Mouse (Mus musculus) midbrain, embryonic 13.5 days (tissue): ENCODE measurements around the gene Kbtbd7. TPM values are rescaled to one million over a fixed set of nuclear protein-coding genes. Genes with fewer than 3 reads are reported as not detected.
"Not testable (repeated sequence)": the region's sequence is repeated elsewhere in the genome, so short reads cannot be mapped to it uniquely, and the experiment has no call there.

Experiments
- ATAC-seq: fragments of 200-750 bp; cut with Nextera tagmentation; 2 replicates; pipeline ENCODE4 v1.8.0; 2017; ENCODE audit warnings: mild to moderate bottlenecking, moderate TSS enrichment, moderate library complexity
- H3K27ac ChIP-seq: fragments of 300-500 bp; sonication (generic); 2 replicates; pipeline ENCODE4 v1.5.1; 2015; ENCODE audit warnings: inconsistent platforms, mild to moderate bottlenecking, moderate library complexity
- H3K27me3 ChIP-seq: fragments of 300-500 bp; sonication (generic); 2 replicates; pipeline ENCODE4 v1.6.1; 2015; ENCODE audit warnings: mild to moderate bottlenecking, inconsistent platforms
- H3K36me3 ChIP-seq: fragments of 300-500 bp; sonication (generic); 2 replicates; pipeline ENCODE4 v1.6.1; 2015; ENCODE audit warnings: mild to moderate bottlenecking, inconsistent platforms
- H3K4me1 ChIP-seq: fragments of 300-500 bp; sonication (generic); replicated peaks from 2 replicates; pipeline ENCODE4 v1.6.1; 2015; ENCODE audit warnings: inconsistent platforms
- H3K4me2 ChIP-seq: fragments of 300-500 bp; sonication (generic); replicated peaks from 2 replicates; pipeline ENCODE4 v1.6.1; 2015; ENCODE audit warnings: moderate library complexity, mild to moderate bottlenecking, inconsistent platforms
- H3K4me3 ChIP-seq: fragments of 300-500 bp; sonication (generic); replicated peaks from 2 replicates; pipeline ENCODE4 v1.5.1; 2015; ENCODE audit warnings: mild to moderate bottlenecking, inconsistent platforms
- H3K9ac ChIP-seq: fragments of 300-500 bp; sonication (generic); replicated peaks from 2 replicates; pipeline ENCODE4 v1.6.1; 2015; ENCODE audit warnings: mild to moderate bottlenecking, inconsistent platforms
- H3K9me3 ChIP-seq: fragments of 300-500 bp; sonication (generic); 2 replicates; pipeline ENCODE4 v1.6.1; 2016; ENCODE audit warnings: mild to moderate bottlenecking, inconsistent platforms
- WGBS: fragments of 180-500 bp; shearing (Covaris S2); methylation state at CpG from one replicate; pipeline ENCODE4 v1.1.7; 2015; 5-methylcytosine and 5-hydroxymethylcytosine counted together
- polyA plus RNA-seq: library from polyadenylated mRNA; unstranded; fragments of >200 nt; fragmentation: Nextera tagmentation; extraction: Ambion mirVana; gene quantifications from 2 replicates; pipeline ENCODE4 v1.2.1, GENCODE M21; 2015

The Kbtbd7 gene
- polyA plus RNA-seq, 1 experiment from 2014 or later = 18.1 TPM

- H3K4me2 ChIP-seq = no peak overlapping the region
- peaks cover 30% of the 10 kb centered on the region for H3K36me3 ChIP-seq
- H3K27ac ChIP-seq = no peak overlapping the region
- H3K4me1 ChIP-seq = no peaks in the 10 kb centered on the region
- H3K9me3 ChIP-seq = no peaks in the 10 kb centered on the region
- no peak overlapping the region for H3K9ac ChIP-seq
- 85% methylated on average over 2 of the region's 2 CpGs for WGBS
- H3K27me3 ChIP-seq = no peaks in the 10 kb centered on the region
- H3K4me3 ChIP-seq = no peak overlapping the region
- ATAC-seq = no peak
These were observed 15.6 kb upstream of the Kbtbd7 start for GRCm38 (mm10) chr14:79410662-79411061.

GRCm38 (mm10) chr14:79413121-79413520 is 13.2 kb upstream of the Kbtbd7 start:
- H3K27me3 ChIP-seq = no peaks in the 10 kb centered on the region
- H3K9ac ChIP-seq = no peak overlapping the region
- 71% methylated on average over 6 of the region's 6 CpGs for WGBS
- no peak overlapping the region for H3K4me3 ChIP-seq
- peaks cover 34% of the 10 kb centered on the region for H3K36me3 ChIP-seq
- no peak overlapping the region for H3K27ac ChIP-seq
- H3K9me3 ChIP-seq = no peaks in the 10 kb centered on the region
- no peaks in the 10 kb centered on the region for H3K4me1 ChIP-seq
- no peak for ATAC-seq
- no peak overlapping the region for H3K4me2 ChIP-seq

GRCm38 (mm10) chr14:79420083-79420685 is 6.1 kb upstream of the Kbtbd7 start:
- H3K4me3 ChIP-seq = no peak overlapping the region
- no peak for ATAC-seq

GRCm38 (mm10) chr14:79426730-79427365 is 537 bp downstream of the Kbtbd7 start:
- peak; percentile 76 for ATAC-seq
- WGBS = 33% methylated on average over 10 of the region's 59 CpGs
- not testable (repeated sequence) for H3K4me1 ChIP-seq, H3K27me3 ChIP-seq
- Histone ChIP-seq H3K4me2 (peak overlapping the region; percentile 55), H3K9me3 (peaks cover 11% of the 10 kb centered on the region; the same call in 1 of the 2 replicates), H3K4me3 (peak overlapping the region; percentile 48), H3K36me3 (peaks cover 14% of the 10 kb centered on the region), H3K9ac (peak overlapping the region; percentile 72), H3K27ac (peak overlapping the region; percentile 83)

More at GRCm38 (mm10) chr14:79420083-79420685, 6.1 kb upstream of the Kbtbd7 start:
- no peak overlapping the region for H3K4me2 ChIP-seq
- no peak overlapping the region for H3K27ac ChIP-seq
- 49% methylated on average over 20 of the region's 20 CpGs for WGBS
- no peaks in the 10 kb centered on the region for H3K9me3 ChIP-seq
- no peaks in the 10 kb centered on the region; the same call in 1 of the 2 replicates for H3K4me1 ChIP-seq
- no peak overlapping the region for H3K9ac ChIP-seq
- peaks cover 15% of the 10 kb centered on the region; the same call in 1 of the 2 replicates for H3K36me3 ChIP-seq
- no peaks in the 10 kb centered on the region for H3K27me3 ChIP-seq

- no peak overlapping the region for H3K4me2 ChIP-seq
- no peaks in the 10 kb centered on the region for H3K27me3 ChIP-seq
- WGBS = 94% methylated on average over 1 of the region's 1 CpGs
- H3K9ac ChIP-seq = no peak overlapping the region
- peaks cover 4% of the 10 kb centered on the region; the same call in 1 of the 2 replicates for H3K36me3 ChIP-seq
- no peaks in the 10 kb centered on the region for H3K4me1 ChIP-seq
- H3K4me3 ChIP-seq = no peak overlapping the region
- H3K27ac ChIP-seq = no peak overlapping the region
- no peak for ATAC-seq
- no peaks in the 10 kb centered on the region for H3K9me3 ChIP-seq
These were observed 7.8 kb downstream of the Kbtbd7 start for GRCm38 (mm10) chr14:79434068-79434467.

- Histone ChIP-seq H3K4me2 (no peak overlapping the region), H3K27ac (no peak overlapping the region), H3K27me3 (no peaks in the 10 kb centered on the region), H3K9ac (no peak overlapping the region), H3K36me3 (no peaks in the 10 kb centered on the region), H3K4me3 (no peak overlapping the region), H3K9me3 (peaks cover 6% of the 10 kb centered on the region; the same call in 1 of the 2 replicates), H3K4me1 (peaks cover 15% of the 10 kb centered on the region)
- 80% methylated on average over 2 of the region's 2 CpGs for WGBS
- no peak for ATAC-seq
These were observed 14.3 kb downstream of the Kbtbd7 start for GRCm38 (mm10) chr14:79440655-79441054.

- no peak overlapping the region for H3K9ac ChIP-seq
- no peaks in the 10 kb centered on the region for H3K27me3 ChIP-seq
- no peak overlapping the region for H3K27ac ChIP-seq
- no peak overlapping the region for H3K4me2 ChIP-seq
- ATAC-seq = no peak
- H3K4me1 ChIP-seq = peaks cover 18% of the 10 kb centered on the region
- H3K36me3 ChIP-seq = no peaks in the 10 kb centered on the region
- peaks cover 6% of the 10 kb centered on the region; the same call in 1 of the 2 replicates for H3K9me3 ChIP-seq
- WGBS = 88% methylated on average over 5 of the region's 5 CpGs
- H3K4me3 ChIP-seq = no peak overlapping the region
These were observed 15.1 kb downstream of the Kbtbd7 start for GRCm38 (mm10) chr14:79441441-79441840.

- H3K4me3 ChIP-seq = peak overlapping the region; percentile 33
- 69% methylated on average over 9 of the region's 9 CpGs for WGBS
- no peak overlapping the region for H3K9ac ChIP-seq
- no peaks in the 10 kb centered on the region for H3K36me3 ChIP-seq
- H3K27me3 ChIP-seq = no peaks in the 10 kb centered on the region
- ATAC-seq = peak; percentile 55
- H3K9me3 ChIP-seq = peaks cover 4% of the 10 kb centered on the region; the same call in 1 of the 2 replicates
- H3K4me2 ChIP-seq = peak overlapping the region; percentile 54
- H3K4me1 ChIP-seq = peaks cover 18% of the 10 kb centered on the region
- peak overlapping the region; percentile 80 for H3K27ac ChIP-seq
These were observed 18.3 kb downstream of the Kbtbd7 start for GRCm38 (mm10) chr14:79444601-79445000.

- Histone ChIP-seq H3K27me3 (no peaks in the 10 kb centered on the region), H3K9ac (peak overlapping the region; percentile 51)
- 10% methylated on average over 16 of the region's 16 CpGs for WGBS
These were observed 18.8 kb downstream of the Kbtbd7 start for GRCm38 (mm10) chr14:79445055-79445620.

GRCm38 (mm10) chr14:79451681-79452590 is 25.6 kb downstream of the Kbtbd7 start, which contains the start of gene Kbtbd6:
Kbtbd6 (plus strand) TSS chr14:79451835.
- ATAC-seq = peak; percentile 93
- peak within 1 kb of the TSS; percentile 73 for H3K4me2 ChIP-seq
- H3K9me3 ChIP-seq, H3K4me1 ChIP-seq, H3K27me3 ChIP-seq, H3K36me3 ChIP-seq, H3K27ac ChIP-seq: not testable (repeated sequence)
- 0 out of 2 replicates have a peak within 1 kb of the TSS, but pooled peaks have one; percentile 46 for H3K9ac ChIP-seq
- WGBS = 23% methylated on average over 46 of the region's 89 CpGs
- H3K4me3 ChIP-seq = peak within 1 kb of the TSS; percentile 53

More at GRCm38 (mm10) chr14:79445055-79445620, 18.8 kb downstream of the Kbtbd7 start:
- ATAC-seq = peak; percentile 88
- Histone ChIP-seq H3K36me3 (no peaks in the 10 kb centered on the region), H3K9me3 (no peaks in the 10 kb centered on the region), H3K27ac (peak overlapping the region; percentile 80), H3K4me1 (peaks cover 18% of the 10 kb centered on the region), H3K4me3 (peak overlapping the region; percentile 33), H3K4me2 (peak overlapping the region; percentile 54)

GRCm38 (mm10) chr14:79452591-79452934 is 26.3 kb downstream of the Kbtbd7 start:
- peak; percentile 41; the same call in 1 of the 2 replicates for ATAC-seq
- H3K9me3 ChIP-seq, H3K4me2 ChIP-seq, H3K27me3 ChIP-seq, H3K9ac ChIP-seq, H3K27ac ChIP-seq, H3K4me1 ChIP-seq, H3K36me3 ChIP-seq, H3K4me3 ChIP-seq: not testable (repeated sequence)
- WGBS = 91% methylated on average over 7 of the region's 10 CpGs
